Mouse (Mus musculus): Measurements from ENCODE around the gene Akap2.

DNA sequence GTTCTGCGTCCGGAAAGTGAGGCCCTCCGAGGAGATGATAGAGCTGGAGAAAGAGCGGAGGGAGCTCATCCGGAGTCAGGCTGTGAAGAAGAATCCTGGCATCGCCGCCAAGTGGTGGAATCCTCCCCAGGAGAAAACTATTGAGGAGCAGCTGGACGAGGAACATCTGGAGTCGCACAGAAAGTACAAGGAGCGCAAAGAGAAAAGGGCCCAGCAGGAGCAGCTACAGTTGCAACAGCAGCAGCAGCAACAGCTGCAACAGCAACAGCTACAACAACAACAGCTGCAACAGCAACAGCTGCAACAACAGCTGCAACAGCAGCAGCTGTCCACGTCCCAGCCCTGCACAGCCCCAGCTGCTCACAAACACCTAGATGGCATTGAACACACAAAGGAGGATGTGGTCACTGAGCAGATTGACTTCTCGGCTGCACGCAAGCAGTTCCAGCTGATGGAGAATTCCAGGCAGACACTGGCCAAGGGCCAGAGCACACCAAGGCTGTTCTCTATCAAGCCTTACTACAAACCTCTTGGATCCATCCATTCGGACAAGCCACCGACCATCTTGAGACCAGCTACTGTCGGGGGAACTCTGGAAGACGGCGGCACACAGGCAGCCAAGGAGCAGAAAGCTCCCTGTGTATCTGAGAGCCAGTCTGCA is 138.0 kb downstream of the Akap2 start:
- no peak for TF ChIP-seq MAX (IDR thresholded peaks at IDR 0.05; ENCODE audit: low read depth)
- TF ChIP-seq POLR2A (IDR thresholded peaks at IDR 0.05; ENCODE audit: insufficient read length, low read depth), result no peak
- TF ChIP-seq USF1 (IDR thresholded peaks at IDR 0.05; ENCODE audit: low read depth), result no peak
- peak in 2 of 3 experiments; percentile 83 to 84 for TF ChIP-seq MYOG (IDR thresholded peaks at IDR 0.05; ENCODE audit: control insufficient read depth in 1 of 3, insufficient read depth in 1 of 3, insufficient read length in 2 of 3, low read depth in 2 of 3)
- TF ChIP-seq MYOD1 (IDR thresholded peaks at IDR 0.05; ENCODE audit: control insufficient read depth in 1 of 3, insufficient read length in 2 of 3, low read depth in 2 of 3), result peak in 2 of 3 experiments; percentile 92 to 94
- TF ChIP-seq TCF12 (IDR thresholded peaks at IDR 0.05; ENCODE audit: insufficient read depth, poor library complexity, severe bottlenecking), result no peak
- TF ChIP-seq POLR2AphosphoS2 (IDR thresholded peaks at IDR 0.05; ENCODE audit: insufficient read length, low read depth), result peak; percentile 17
- TF ChIP-seq CEBPB (IDR thresholded peaks at IDR 0.05; ENCODE audit: insufficient read depth, poor library complexity, severe bottlenecking), result no peak
